Mouse (Mus musculus) thymus, postnatal 36 days (tissue): ENCODE measurements around the gene Lman1l.

ENCODE experiments used
- DNase-seq, 2 experiments: peaks; one replicate each; pipeline ENCODE4 v3.0.0; 2022; ENCODE audit warnings: mixed read lengths in 2 of 2

The Lman1l gene

DNA sequence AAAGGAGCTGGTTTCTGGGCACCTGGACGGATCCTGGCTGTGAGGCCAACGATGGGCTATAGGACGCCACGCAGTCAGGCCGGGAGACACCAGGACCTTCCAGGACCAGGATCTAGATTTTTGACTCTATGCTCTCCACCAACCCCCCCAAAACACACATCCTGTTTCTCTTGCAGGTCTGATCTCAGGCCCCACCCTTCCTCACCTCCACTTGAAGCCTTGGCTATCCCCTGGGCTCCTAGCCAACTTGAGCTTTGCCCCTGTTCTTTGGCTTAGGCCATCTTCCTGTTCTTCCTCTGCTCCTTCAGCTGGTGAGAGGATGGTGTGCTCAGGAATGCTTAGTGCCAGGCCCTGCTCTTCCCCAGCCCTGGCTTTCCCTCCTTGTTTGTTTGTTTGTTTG, at the start of gene Lman1l:
Gene Lman1l (minus strand): TSS at position 101 of the 400 bp plus-strand sequence.
- no peak for DNase-seq

- DNase-seq = no peak
Observed at GRCm38 (mm10) chr9:57669566-57669965, 49.0 kb upstream of the Lman1l start.

DNA sequence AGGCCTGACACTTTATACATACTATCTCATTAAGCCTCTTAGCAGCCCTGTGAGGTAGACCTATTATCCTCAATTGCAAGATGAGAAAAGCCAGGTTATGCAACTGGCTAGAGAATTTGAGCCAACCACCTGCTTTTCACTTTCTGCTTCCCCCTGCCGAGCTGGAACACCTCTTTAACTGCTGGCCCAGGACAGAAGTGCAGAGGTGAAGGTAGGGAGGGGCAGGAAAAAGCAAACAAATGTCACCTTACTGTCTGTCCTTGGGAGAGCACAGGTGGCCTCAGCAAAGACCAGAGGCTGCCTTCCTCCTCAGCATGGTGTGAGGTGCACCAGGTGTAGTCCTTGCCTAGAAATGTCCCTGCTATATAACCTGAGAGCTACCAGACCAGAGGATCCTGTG, 47.7 kb upstream of the Lman1l start:
- DNase-seq = no peak

DNA sequence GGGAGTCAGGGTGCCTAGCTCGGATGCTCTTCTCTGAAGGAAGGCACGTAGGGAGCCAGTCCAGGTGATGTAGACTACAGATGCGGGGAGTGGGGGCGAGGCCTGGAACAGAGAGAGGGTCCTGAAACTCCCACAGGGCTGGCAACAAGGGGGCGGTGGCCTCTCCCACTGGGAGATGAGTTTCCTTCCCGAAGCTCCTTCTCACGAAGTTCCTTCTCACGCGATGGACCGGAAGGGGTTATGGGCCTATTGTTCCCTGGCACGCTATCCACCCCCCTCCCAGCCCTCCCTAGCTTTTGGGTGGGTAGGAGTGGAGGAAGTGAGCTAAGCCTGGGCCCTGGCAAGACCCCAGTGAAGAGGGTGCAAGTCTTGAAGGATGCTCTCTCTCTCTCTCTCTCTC, 47.2 kb upstream of the Lman1l start:
- peak in 1 of 2 experiments; percentile 18 for DNase-seq

DNA sequence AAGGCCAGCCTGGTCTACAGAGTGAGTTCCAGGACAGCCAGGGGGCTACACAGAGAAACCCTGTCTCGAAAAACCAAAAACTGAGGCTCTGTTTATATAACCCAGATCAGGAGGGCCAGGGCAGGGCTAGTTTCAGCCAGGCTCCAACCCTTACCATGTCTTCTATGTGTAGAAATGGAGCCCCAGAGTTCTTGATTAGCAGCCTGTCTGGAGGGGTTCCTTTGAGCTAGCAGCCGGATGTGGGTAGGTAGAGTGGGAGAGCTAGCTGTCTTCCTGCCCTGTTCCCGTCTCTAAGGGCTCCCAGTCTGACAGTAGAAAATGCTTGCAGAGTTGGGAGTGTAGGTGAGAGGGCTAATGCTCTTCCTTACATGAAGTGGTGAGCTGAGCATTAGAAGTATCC, 46.6 kb upstream of the Lman1l start:
- peak; percentile 48 to 64 for DNase-seq

- peak; percentile 27 to 68 for DNase-seq
Observed at GRCm38 (mm10) chr9:57666536-57666935, 46.0 kb upstream of the Lman1l start.

DNA sequence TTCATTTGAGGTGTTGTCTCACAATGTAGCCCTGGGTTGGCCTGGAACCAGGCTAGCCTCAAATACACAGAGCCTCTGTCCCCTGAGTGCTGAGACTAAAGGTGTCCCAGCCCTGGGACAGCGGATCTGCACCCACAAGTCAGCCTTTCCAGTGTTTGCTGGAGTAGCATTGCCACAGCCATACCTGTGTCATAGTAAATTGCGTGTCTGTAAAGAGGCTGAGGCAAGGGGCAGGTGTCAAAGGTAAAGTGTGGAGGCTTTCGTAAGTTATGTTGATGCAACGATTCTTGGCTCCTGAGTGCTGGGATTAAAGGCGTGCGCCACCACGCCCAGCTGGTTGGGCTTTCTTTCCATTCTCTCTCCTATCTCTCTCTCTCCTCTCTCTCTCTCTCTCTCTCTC, 44.0 kb upstream of the Lman1l start:
- no peak for DNase-seq

GRCm38 (mm10) chr9:57661552-57661951, 41.0 kb upstream of the Lman1l start:
- no peak for DNase-seq

DNA sequence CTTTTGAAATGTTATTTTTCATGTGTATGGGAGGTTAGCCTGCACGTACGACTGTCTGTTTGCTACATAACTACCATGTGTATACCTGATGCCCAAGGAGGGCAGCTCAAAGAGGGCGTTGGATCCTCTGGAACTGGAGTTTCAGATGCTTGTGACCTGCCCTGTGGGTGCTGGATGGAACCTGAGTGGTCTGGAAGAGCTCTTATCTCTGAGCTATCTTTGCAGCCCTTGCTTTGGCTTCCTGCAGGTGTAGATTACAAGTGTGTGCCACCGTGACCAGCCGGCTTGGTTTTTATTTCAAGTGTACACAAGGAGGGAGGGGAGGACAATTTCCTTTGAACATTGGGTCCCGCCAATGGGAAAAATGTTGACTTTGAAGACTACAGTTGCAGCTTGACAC, 39.9 kb upstream of the Lman1l start:
- DNase-seq = peak in 1 of 2 experiments; percentile 19

DNA sequence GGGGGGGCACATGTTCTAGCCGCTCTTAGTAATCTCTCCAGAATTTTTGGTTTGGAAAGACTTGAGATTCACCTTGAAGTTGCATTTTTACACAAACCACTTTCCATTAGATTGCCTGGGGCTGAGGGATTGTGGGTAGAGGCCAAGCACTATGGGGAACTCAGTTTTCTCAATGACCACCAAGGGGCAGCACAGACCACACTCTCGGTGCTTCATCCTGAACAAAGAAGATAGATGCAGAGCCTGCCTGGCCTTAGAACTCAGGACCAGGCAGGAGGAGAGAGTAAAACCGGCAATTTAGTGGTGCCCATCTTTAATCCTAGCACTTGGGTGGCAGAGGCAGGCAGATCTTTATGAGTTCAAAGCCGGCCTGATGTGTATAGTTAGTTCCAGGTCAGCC, 39.2 kb upstream of the Lman1l start:
- DNase-seq = peak; percentile 79 to 80

- peak in 1 of 2 experiments; percentile 30 for DNase-seq
Observed at GRCm38 (mm10) chr9:57658970-57659369, 38.4 kb upstream of the Lman1l start.

- no peak for DNase-seq
Observed at GRCm38 (mm10) chr9:57657843-57658242, 37.3 kb upstream of the Lman1l start.

GRCm38 (mm10) chr9:57656631-57657350, 36.2 kb upstream of the Lman1l start:
- peak in 1 of 2 experiments; percentile 12 for DNase-seq

DNA sequence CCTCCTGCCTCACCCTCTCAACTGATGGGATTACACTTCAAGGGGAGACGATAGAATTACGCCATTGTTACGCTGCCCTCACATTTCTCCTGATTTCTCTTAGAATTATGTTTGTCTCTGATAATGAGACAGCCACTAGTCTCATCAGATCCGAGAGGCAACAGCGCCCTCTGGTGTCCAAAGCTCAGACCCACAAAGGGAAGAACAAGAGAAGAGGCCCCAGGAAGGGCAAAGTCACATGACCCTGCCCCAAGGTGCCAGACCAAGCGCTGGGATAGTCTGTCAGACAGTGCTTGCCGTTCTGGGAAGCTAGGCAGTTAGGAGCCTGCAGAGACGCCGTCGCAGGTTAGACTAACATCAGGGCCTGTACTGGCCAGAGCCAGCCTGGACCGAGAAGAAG, 35.2 kb upstream of the Lman1l start:
- DNase-seq = peak; percentile 93 to 97

DNA sequence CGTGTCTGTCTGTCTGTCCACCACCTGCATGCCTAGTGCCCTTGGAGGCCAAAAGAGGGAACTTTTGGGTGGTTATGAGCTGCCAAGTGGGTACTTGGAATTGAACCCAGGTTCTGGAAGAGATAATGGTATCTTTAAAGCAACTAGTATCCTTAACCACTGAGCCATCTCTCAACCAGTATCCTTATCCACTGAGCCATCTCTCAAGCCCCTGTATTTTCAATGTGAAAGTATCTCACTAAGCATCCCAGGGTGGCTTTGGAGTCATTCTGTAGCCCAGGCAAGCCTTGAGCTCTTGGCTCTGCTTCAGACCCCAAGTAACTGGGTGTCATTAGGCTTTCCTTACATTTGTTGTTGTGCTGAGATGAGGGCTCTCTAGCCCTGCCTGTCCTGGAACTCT, 34.4 kb upstream of the Lman1l start:
- no peak for DNase-seq

DNA sequence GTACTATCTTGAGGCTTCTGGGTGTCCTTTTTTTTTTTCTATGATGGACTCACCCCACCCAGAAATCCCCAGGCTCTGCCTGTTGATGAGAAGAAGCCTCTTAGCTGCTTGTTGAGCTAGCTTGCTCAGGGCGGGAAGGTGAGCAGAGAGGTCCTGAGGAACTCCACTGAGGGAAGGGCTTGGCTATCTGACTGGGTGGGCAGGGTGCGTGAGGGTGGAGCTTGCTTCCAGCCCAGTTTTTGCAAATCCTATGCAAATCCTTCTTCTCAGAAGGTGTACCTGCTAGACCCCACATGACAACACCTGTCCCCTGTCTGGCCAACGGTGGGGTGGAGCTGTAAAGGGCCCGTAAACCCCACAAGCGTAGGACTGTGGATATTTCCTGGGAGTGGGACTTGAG, 32.7 kb upstream of the Lman1l start, which contains the start of gene Csk:
Gene Csk (minus strand): TSS at position 349 of the 400 bp plus-strand sequence.
- DNase-seq = peak; percentile 21 to 23

- DNase-seq = peak; percentile 39 to 53
Observed at GRCm38 (mm10) chr9:57652855-57653254, 32.3 kb upstream of the Lman1l start.

- peak; percentile 7 to 20 for DNase-seq
Observed at GRCm38 (mm10) chr9:57652351-57652750, 31.8 kb upstream of the Lman1l start.

GRCm38 (mm10) chr9:57650786-57651311, 30.3 kb upstream of the Lman1l start:
- DNase-seq = peak; percentile 73 to 81

GRCm38 (mm10) chr9:57650130-57650785, 29.7 kb upstream of the Lman1l start:
- peak in 1 of 2 experiments; percentile 21 for DNase-seq

GRCm38 (mm10) chr9:57647286-57648108, 26.9 kb upstream of the Lman1l start:
- peak; percentile 49 to 74 for DNase-seq

DNA sequence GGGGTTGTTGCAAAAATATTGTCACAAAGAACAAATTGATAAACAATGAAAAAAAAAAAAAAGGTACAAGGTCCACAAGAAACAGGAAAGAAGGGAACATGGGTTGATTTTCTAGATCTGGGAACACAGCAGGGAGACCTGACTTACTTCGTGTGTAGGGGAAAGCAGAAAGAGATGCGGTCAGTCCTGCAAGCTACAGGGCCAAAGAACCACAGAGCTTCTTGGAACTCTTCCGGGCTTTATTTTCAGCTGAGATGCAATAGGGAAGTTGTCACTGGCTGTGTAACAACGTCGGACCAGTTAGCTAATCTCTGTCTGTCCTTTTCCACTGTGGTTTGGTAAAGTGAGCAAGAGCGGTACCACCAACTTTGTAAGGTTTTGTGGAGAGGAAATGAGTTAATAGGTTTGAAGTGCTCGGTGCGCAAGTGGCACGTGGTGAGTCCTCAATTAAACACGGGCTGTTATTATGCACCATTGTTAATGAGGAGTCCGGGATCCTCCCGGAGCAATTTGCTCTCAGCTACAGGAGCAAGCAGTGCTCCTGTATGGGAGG, 26.1 kb upstream of the Lman1l start:
- DNase-seq = peak; percentile 20 to 23
